Comparison of ENCODE assay signal across 29 mouse cellular contexts in the genomic region with DNA sequence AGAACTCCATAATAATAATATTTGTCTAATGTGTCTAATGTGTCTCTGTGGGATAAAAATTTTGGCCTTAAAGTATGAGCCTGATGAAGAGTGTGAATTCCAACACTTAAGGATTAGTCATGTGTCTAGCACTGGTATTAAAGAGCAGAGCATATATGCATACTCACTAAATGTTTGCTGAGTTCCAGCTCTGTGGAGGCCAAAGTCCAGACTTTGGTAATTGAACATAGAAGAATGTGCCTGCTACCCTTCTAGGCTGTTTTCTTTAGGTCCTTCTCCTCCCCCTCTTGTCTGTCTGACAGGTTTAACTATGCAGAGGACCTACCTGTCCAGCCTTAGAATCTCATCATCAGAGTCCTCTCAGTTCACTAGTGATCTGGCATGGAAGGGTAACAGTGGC. TPM values are rescaled to one million over a fixed set of nuclear protein-coding genes. Genes with fewer than 3 reads are reported as not detected.
"Had no signal": no experiment of that assay in that cellular context is flagged by ENCODE, and none has a peak within 500 bp of the region (broad histone marks: within the 10 kb centered on the region; RNA-seq: fewer than 3 reads in every experiment).

No protein-coding gene starts in this region.

- H3K4me2 ChIP-seq: kidney, embryonic 15.5 days; limb, embryonic 13.5 days; liver, embryonic 13.5 days; lung, embryonic 14.5 days; midbrain, embryonic 12.5 days; midbrain, embryonic 15.5 days; neural tube, embryonic 12.5 days; neural tube, embryonic 15.5 days had no signal

- H3K4me1 ChIP-seq: kidney, embryonic 15.5 days; limb, embryonic 10.5 days; liver, embryonic 13.5 days; midbrain, embryonic 12.5 days; midbrain, embryonic 15.5 days; neural tube, embryonic 12.5 days; neural tube, embryonic 15.5 days had no signal

- DNase-seq: kidney, adult 2 months; kidney, postnatal 10 days; kidney, postnatal 36 days; layer of hippocampus, adult 9-11 months; layer of hippocampus, postnatal 36 days; liver; liver, embryonic 13.5 days; liver, postnatal 0 days; lung, embryonic 14.5 days; right cerebral cortex, adult 18-20 months; right cerebral cortex, postnatal 25 days; thymus, adult 2 months; thymus, postnatal 14 days had no signal

- ATAC-seq: hindbrain, postnatal 0 days; inflammation-experienced regulatory T-cells, adult 6 months; liver, postnatal 0 days; lung, postnatal 0 days; midbrain, embryonic 15.5 days had no signal

- H3K27me3 ChIP-seq: kidney, embryonic 15.5 days; limb, embryonic 13.5 days; liver, embryonic 13.5 days; midbrain, embryonic 12.5 days; midbrain, embryonic 15.5 days; neural tube, embryonic 12.5 days; neural tube, embryonic 15.5 days had no signal

- H3K9me3 ChIP-seq: kidney, embryonic 15.5 days; limb, embryonic 10.5 days; limb, embryonic 13.5 days; liver, embryonic 13.5 days; midbrain, embryonic 12.5 days; midbrain, embryonic 15.5 days; neural tube, embryonic 12.5 days; neural tube, embryonic 15.5 days had no signal

- H3K36me3 ChIP-seq: kidney, embryonic 15.5 days; limb, embryonic 10.5 days; limb, embryonic 13.5 days; liver, embryonic 13.5 days; midbrain, embryonic 12.5 days; midbrain, embryonic 15.5 days; neural tube, embryonic 12.5 days; neural tube, embryonic 15.5 days had no signal

- H3K9ac ChIP-seq: kidney, embryonic 15.5 days; limb, embryonic 13.5 days; liver, embryonic 13.5 days; liver, postnatal 0 days; lung, embryonic 14.5 days; midbrain, embryonic 12.5 days; midbrain, embryonic 15.5 days; neural tube, embryonic 12.5 days; neural tube, embryonic 15.5 days had no signal

- H3K27ac ChIP-seq: hindbrain, postnatal 0 days; kidney, embryonic 15.5 days; layer of hippocampus, adult 2 months; limb, embryonic 10.5 days; limb, embryonic 13.5 days; liver, embryonic 13.5 days; midbrain, embryonic 12.5 days; midbrain, embryonic 15.5 days; neural tube, embryonic 12.5 days; neural tube, embryonic 15.5 days had no signal

- H3K4me3 ChIP-seq: kidney, embryonic 15.5 days; layer of hippocampus, adult 2 months; limb, embryonic 10.5 days; limb, embryonic 13.5 days; liver, embryonic 13.5 days; midbrain, embryonic 12.5 days; midbrain, embryonic 15.5 days; neural tube, embryonic 12.5 days; neural tube, embryonic 15.5 days had no signal

RNA-seq across cellular contexts. Expression of a gene that starts 3.6 kb away (rescaled TPM):
- total RNA-seq: hindbrain, postnatal 0 days; layer of hippocampus, adult 2 months; layer of hippocampus, postnatal 36 days; left cerebral cortex, postnatal 25 days; megakaryocyte, adult 5-6 weeks had no signal
- polyA plus RNA-seq: hindbrain, postnatal 0 days; inflammation-experienced regulatory T-cells, adult 6 months; kidney, adult 2 months; kidney, embryonic 15.5 days; limb, embryonic 10.5 days; limb, embryonic 13.5 days; liver, embryonic 13.5 days; liver, postnatal 0 days; lung, embryonic 14.5 days; lung, postnatal 0 days; macrophage; midbrain, embryonic 12.5 days; midbrain, embryonic 15.5 days; neural tube, embryonic 12.5 days; neural tube, embryonic 15.5 days; spleen, adult 2 months; testis, adult 2 months; thymus, adult 2 months had no signal

RNA-seq across cellular contexts. Expression of a gene that starts 30.2 kb away (rescaled TPM):
- total RNA-seq: hindbrain, postnatal 0 days; layer of hippocampus, adult 2 months; layer of hippocampus, postnatal 36 days; left cerebral cortex, postnatal 25 days had no signal
- polyA plus RNA-seq: hindbrain, postnatal 0 days; kidney, embryonic 15.5 days; limb, embryonic 10.5 days; limb, embryonic 13.5 days; liver, embryonic 13.5 days; lung, embryonic 14.5 days; midbrain, embryonic 12.5 days; midbrain, embryonic 15.5 days; neural tube, embryonic 12.5 days had no signal

RNA-seq across cellular contexts. Expression of a gene that starts 39.3 kb away (rescaled TPM):
- total RNA-seq: hindbrain, postnatal 0 days; layer of hippocampus, adult 2 months; layer of hippocampus, postnatal 36 days; left cerebral cortex, postnatal 25 days; megakaryocyte, adult 5-6 weeks had no signal
- polyA plus RNA-seq: hindbrain, postnatal 0 days; inflammation-experienced regulatory T-cells, adult 6 months; kidney, adult 2 months; kidney, embryonic 15.5 days; limb, embryonic 10.5 days; limb, embryonic 13.5 days; liver, embryonic 13.5 days; liver, postnatal 0 days; lung, embryonic 14.5 days; lung, postnatal 0 days; macrophage; midbrain, embryonic 12.5 days; midbrain, embryonic 15.5 days; neural tube, embryonic 12.5 days; neural tube, embryonic 15.5 days; spleen, adult 2 months; thymus, adult 2 months had no signal

RNA-seq across cellular contexts. Expression of a gene that starts 47.9 kb away (rescaled TPM):
- total RNA-seq: hindbrain, postnatal 0 days; layer of hippocampus, adult 2 months; layer of hippocampus, postnatal 36 days; left cerebral cortex, postnatal 25 days; megakaryocyte, adult 5-6 weeks had no signal
- polyA plus RNA-seq: hindbrain, postnatal 0 days; inflammation-experienced regulatory T-cells, adult 6 months; kidney, adult 2 months; kidney, embryonic 15.5 days; limb, embryonic 10.5 days; limb, embryonic 13.5 days; liver, embryonic 13.5 days; liver, postnatal 0 days; lung, embryonic 14.5 days; lung, postnatal 0 days; macrophage; midbrain, embryonic 12.5 days; midbrain, embryonic 15.5 days; neural tube, embryonic 12.5 days; neural tube, embryonic 15.5 days; spleen, adult 2 months; thymus, adult 2 months had no signal
